Mouse (Mus musculus) CH12.LX (cell line): Measurements from ENCODE around the gene Gm17949.

Experiments used
- CTCF ChIP-seq, 2 experiments: IDR thresholded peaks in 1 of 2; conservative IDR thresholded peaks in 1 of 2; 2 replicates each; pipeline ENCODE4 v1.5.1; 2011 to 2012; ENCODE audit warnings: low read depth in 2 of 2, low read length in 2 of 2, improper control_type of control experiment in 1 of 2, inconsistent platforms in 1 of 2, mild to moderate bottlenecking in 1 of 2, moderate library complexity in 1 of 2
- USF1 ChIP-seq: IDR thresholded peaks from 2 replicates; pipeline ENCODE4 v1.6.1; 2014; ENCODE audit warnings: low read depth, mild to moderate bottlenecking, inconsistent platforms, low read length, improper control_type of control experiment
- USF2 ChIP-seq: conservative IDR thresholded peaks from 2 replicates; pipeline ENCODE4 v1.6.1; 2011; ENCODE audit warnings: low read depth, low read length, improper control_type of control experiment
- ZKSCAN1 ChIP-seq: IDR thresholded peaks from 2 replicates; pipeline ENCODE4 v1.6.1; 2012; ENCODE audit warnings: low read depth, inconsistent platforms, low read length, improper control_type of control experiment, borderline replicate concordance

DNA sequence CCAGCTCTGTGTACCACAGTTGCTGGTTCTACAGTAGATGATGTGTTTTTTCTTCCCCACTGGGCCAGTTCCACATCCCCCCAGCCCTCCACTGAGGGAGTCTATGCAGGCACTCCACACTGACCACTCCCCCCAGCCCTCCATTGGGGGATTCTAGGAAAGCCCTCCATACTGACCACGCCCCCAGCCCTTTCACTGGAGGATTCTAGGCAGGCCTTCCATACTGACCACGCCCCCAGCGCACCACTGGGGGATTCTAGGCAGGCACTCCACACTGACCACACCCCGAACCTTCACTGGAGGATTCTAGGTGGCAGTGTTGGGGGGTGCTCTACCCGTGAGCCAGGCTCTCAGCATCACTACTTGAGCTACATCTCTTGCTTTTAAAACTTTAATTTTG lies 36.1 kb downstream of the Gm17949 start:
- TF ChIP-seq CTCF (conservative IDR thresholded peaks at IDR 0.05 in 1 of 2, IDR thresholded peaks at IDR 0.05 in 1 of 2; ENCODE audit: low read depth in 2 of 2, low read length in 2 of 2) (no peak), USF1 (no peak), USF2 (no peak), ZKSCAN1 (no peak)
